Mouse (Mus musculus): ENCODE measurements around the gene Gm17359. TPM values are rescaled to one million over a fixed set of nuclear protein-coding genes. Genes with fewer than 3 reads are reported as not detected.

Gene Gm17359
- polyA plus RNA-seq, 1 experiment from 2014 or later: not detected

- Histone ChIP-seq H3K27ac (replicated peaks; ENCODE audit: low read depth, low read length) (no peak overlapping the region), H3K36me3 (replicated peaks; ENCODE audit: control insufficient read depth, insufficient read depth, low read depth, low read length) (no peaks in the 10 kb centered on the region), H3K9ac (replicated peaks; ENCODE audit: low read length) (no peak overlapping the region), H3K4me1 (ENCODE audit: control insufficient read depth, insufficient read depth, low read length) (no peaks in the 10 kb centered on the region), H3K4me2 (ENCODE audit: low read depth, low read length) (no peak overlapping the region), H3K27me3 (ENCODE audit: control insufficient read depth, insufficient read depth, low read length) (no peaks in the 10 kb centered on the region), H3K9me3 (replicated peaks; ENCODE audit: control insufficient read depth, low read length) (no peaks in the 10 kb centered on the region), H3K4me3 (ENCODE audit: low read depth, low read length) (no peak overlapping the region)
- DNase-seq (ENCODE audit: low spot score): no peak
- WGBS: 76% methylated on average over 4 of the region's 4 CpGs
- no peak for ATAC-seq (replicated peaks; ENCODE audit: insufficient number of reproducible peaks, low FRiP score, low TSS enrichment, low read depth)
These were observed 39.2 kb upstream of the Gm17359 start for GRCm38 (mm10) chr3:79297281-79297680.

- Histone ChIP-seq H3K4me3 (ENCODE audit: low read depth, low read length) (no peak overlapping the region), H3K27ac (replicated peaks; ENCODE audit: low read depth, low read length) (no peak overlapping the region), H3K9me3 (replicated peaks; ENCODE audit: control insufficient read depth, low read length) (no peaks in the 10 kb centered on the region), H3K27me3 (ENCODE audit: control insufficient read depth, insufficient read depth, low read length) (no peaks in the 10 kb centered on the region), H3K4me2 (ENCODE audit: low read depth, low read length) (no peak overlapping the region), H3K4me1 (ENCODE audit: control insufficient read depth, insufficient read depth, low read length) (no peaks in the 10 kb centered on the region), H3K36me3 (replicated peaks; ENCODE audit: control insufficient read depth, insufficient read depth, low read depth, low read length) (no peaks in the 10 kb centered on the region), H3K9ac (replicated peaks; ENCODE audit: low read length) (no peak overlapping the region)
- 87% methylated on average over 15 of the region's 15 CpGs for WGBS
- DNase-seq (ENCODE audit: low spot score): no peak
- ATAC-seq (replicated peaks; ENCODE audit: insufficient number of reproducible peaks, low FRiP score, low TSS enrichment, low read depth): no peak
These were observed 37.1 kb upstream of the Gm17359 start for GRCm38 (mm10) chr3:79299401-79299800.

- Histone ChIP-seq H3K36me3 (replicated peaks; ENCODE audit: control insufficient read depth, insufficient read depth, low read depth, low read length) (no peaks in the 10 kb centered on the region), H3K9ac (replicated peaks; ENCODE audit: low read length) (no peak overlapping the region), H3K27me3 (ENCODE audit: control insufficient read depth, insufficient read depth, low read length) (no peaks in the 10 kb centered on the region), H3K4me1 (ENCODE audit: control insufficient read depth, insufficient read depth, low read length) (no peaks in the 10 kb centered on the region), H3K4me3 (ENCODE audit: low read depth, low read length) (no peak overlapping the region), H3K4me2 (ENCODE audit: low read depth, low read length) (no peak overlapping the region), H3K27ac (replicated peaks; ENCODE audit: low read depth, low read length) (no peak overlapping the region), H3K9me3 (replicated peaks; ENCODE audit: control insufficient read depth, low read length) (no peaks in the 10 kb centered on the region)
- WGBS: 87% methylated on average over 4 of the region's 4 CpGs
- no peak for DNase-seq (ENCODE audit: low spot score)
- ATAC-seq (replicated peaks; ENCODE audit: insufficient number of reproducible peaks, low FRiP score, low TSS enrichment, low read depth): no peak
These were observed 27.9 kb upstream of the Gm17359 start for GRCm38 (mm10) chr3:79308605-79309004.

- H3K9ac ChIP-seq (replicated peaks; ENCODE audit: low read length): no peak overlapping the region
- no peak for ATAC-seq (replicated peaks; ENCODE audit: insufficient number of reproducible peaks, low FRiP score, low TSS enrichment, low read depth)
- 73% methylated on average over 7 of the region's 7 CpGs for WGBS
- no peak overlapping the region for H3K4me2 ChIP-seq (ENCODE audit: low read depth, low read length)
- no peaks in the 10 kb centered on the region for H3K4me1 ChIP-seq (ENCODE audit: control insufficient read depth, insufficient read depth, low read length)
- no peak for DNase-seq (ENCODE audit: low spot score)
- no peak overlapping the region for H3K4me3 ChIP-seq (ENCODE audit: low read depth, low read length)
- H3K36me3 ChIP-seq (replicated peaks; ENCODE audit: control insufficient read depth, insufficient read depth, low read depth, low read length): no peaks in the 10 kb centered on the region
- no peaks in the 10 kb centered on the region for H3K9me3 ChIP-seq (replicated peaks; ENCODE audit: control insufficient read depth, low read length)
- H3K27me3 ChIP-seq (ENCODE audit: control insufficient read depth, insufficient read depth, low read length): no peaks in the 10 kb centered on the region
- H3K27ac ChIP-seq (replicated peaks; ENCODE audit: low read depth, low read length): no peak overlapping the region
These were observed 26.3 kb upstream of the Gm17359 start for GRCm38 (mm10) chr3:79310184-79310583.

GRCm38 (mm10) chr3:79311895-79312294 lies 24.6 kb upstream of the Gm17359 start:
- Histone ChIP-seq H3K27me3 (ENCODE audit: control insufficient read depth, insufficient read depth, low read length) (no peaks in the 10 kb centered on the region), H3K4me3 (ENCODE audit: low read depth, low read length) (no peak overlapping the region), H3K9ac (replicated peaks; ENCODE audit: low read length) (no peak overlapping the region), H3K27ac (replicated peaks; ENCODE audit: low read depth, low read length) (no peak overlapping the region), H3K4me2 (ENCODE audit: low read depth, low read length) (no peak overlapping the region), H3K36me3 (replicated peaks; ENCODE audit: control insufficient read depth, insufficient read depth, low read depth, low read length) (no peaks in the 10 kb centered on the region), H3K9me3 (replicated peaks; ENCODE audit: control insufficient read depth, low read length) (no peaks in the 10 kb centered on the region), H3K4me1 (ENCODE audit: control insufficient read depth, insufficient read depth, low read length) (no peaks in the 10 kb centered on the region)
- DNase-seq (ENCODE audit: low spot score) (no peak), ATAC-seq (replicated peaks; ENCODE audit: insufficient number of reproducible peaks, low FRiP score, low TSS enrichment, low read depth) (no peak)

GRCm38 (mm10) chr3:79314006-79314698 lies 22.3 kb upstream of the Gm17359 start:
- WGBS: 60% methylated on average over 10 of the region's 10 CpGs
- no peaks in the 10 kb centered on the region for H3K36me3 ChIP-seq (replicated peaks; ENCODE audit: control insufficient read depth, insufficient read depth, low read depth, low read length)
- no peak overlapping the region for H3K4me3 ChIP-seq (ENCODE audit: low read depth, low read length)
- peak; percentile 61 for DNase-seq (ENCODE audit: low spot score)
- no peaks in the 10 kb centered on the region for H3K27me3 ChIP-seq (ENCODE audit: control insufficient read depth, insufficient read depth, low read length)
- no peak overlapping the region for H3K4me2 ChIP-seq (ENCODE audit: low read depth, low read length)
- no peak overlapping the region for H3K27ac ChIP-seq (replicated peaks; ENCODE audit: low read depth, low read length)
- no peaks in the 10 kb centered on the region for H3K4me1 ChIP-seq (ENCODE audit: control insufficient read depth, insufficient read depth, low read length)
- ATAC-seq (replicated peaks; ENCODE audit: insufficient number of reproducible peaks, low FRiP score, low TSS enrichment, low read depth): no peak
- no peak overlapping the region for H3K9ac ChIP-seq (replicated peaks; ENCODE audit: low read length)
- H3K9me3 ChIP-seq (replicated peaks; ENCODE audit: control insufficient read depth, low read length): no peaks in the 10 kb centered on the region

GRCm38 (mm10) chr3:79324697-79325526 lies 11.5 kb upstream of the Gm17359 start:
- peak; percentile 67 for DNase-seq (ENCODE audit: low spot score)
- peak; percentile 49; the same call in 1 of the 2 replicates for ATAC-seq (replicated peaks; ENCODE audit: insufficient number of reproducible peaks, low FRiP score, low TSS enrichment, low read depth)

More at GRCm38 (mm10) chr3:79324697-79325526, 11.5 kb upstream of the Gm17359 start:
- Histone ChIP-seq H3K4me3 (ENCODE audit: low read depth, low read length) (no peak overlapping the region), H3K27ac (replicated peaks; ENCODE audit: low read depth, low read length) (0 out of 2 replicates have a peak overlapping the region, but pooled peaks have one; percentile 41), H3K27me3 (ENCODE audit: control insufficient read depth, insufficient read depth, low read length) (no peaks in the 10 kb centered on the region), H3K4me2 (ENCODE audit: low read depth, low read length) (no peak overlapping the region), H3K9ac (replicated peaks; ENCODE audit: low read length) (no peak overlapping the region), H3K4me1 (ENCODE audit: control insufficient read depth, insufficient read depth, low read length) (no peaks in the 10 kb centered on the region), H3K36me3 (replicated peaks; ENCODE audit: control insufficient read depth, insufficient read depth, low read depth, low read length) (no peaks in the 10 kb centered on the region), H3K9me3 (replicated peaks; ENCODE audit: control insufficient read depth, low read length) (no peaks in the 10 kb centered on the region)
- 27% methylated on average over 10 of the region's 10 CpGs for WGBS

Measured in embryonic facial prominence, embryonic 11.5 days (tissue).